Mouse (Mus musculus) megakaryocyte, adult 5-6 weeks (primary cell): Measurements from ENCODE around the gene Poc1b. TPM values are rescaled to one million over a fixed set of nuclear protein-coding genes. Genes with fewer than 3 reads are reported as not detected.
A peak's percentile ranks its signal among the peaks of the same experiment; 100 is the strongest.
"Not testable (repeated sequence)": the region's sequence is repeated elsewhere in the genome, so short reads cannot be mapped to it uniquely, and the experiment has no call there.

ENCODE experiments used
- ATAC-seq: 2 replicates; pipeline ENCODE4 v1.8.0; 2016; ENCODE audit warnings: mild to moderate bottlenecking, inconsistent platforms; ENCODE audit not compliant: poor library complexity, severe bottlenecking
- total RNA-seq, 2 experiments: library from RNA; stranded (forward) in 1 of 2; stranded (reverse) in 1 of 2; fragments of 153-499, 151-499 nt in 1 of 2; fragments of 221-1000, 200-1000 nt in 1 of 2; gene quantifications; 2 replicates each; pipeline versions ENCODE4 v1.2.3 to v1.2.4; 2015 to 2017

Gene Poc1b
- total RNA-seq, 2 experiments from 2014 or later: 9.1 to 18.5 TPM

GRCm38 (mm10) chr10:99216570-99216969 lies 109.7 kb downstream of the Poc1b start:
- ATAC-seq: not testable (repeated sequence)

GRCm38 (mm10) chr10:99221540-99221939 lies 114.7 kb downstream of the Poc1b start:
- no peak for ATAC-seq

- ATAC-seq: no peak
These were observed 115.9 kb downstream of the Poc1b start for GRCm38 (mm10) chr10:99222726-99223125.

GRCm38 (mm10) chr10:99224218-99224617 lies 117.4 kb downstream of the Poc1b start:
- ATAC-seq: no peak

- ATAC-seq: no peak
These were observed 119.9 kb downstream of the Poc1b start for GRCm38 (mm10) chr10:99226782-99227181.

GRCm38 (mm10) chr10:99227968-99228864 lies 121.4 kb downstream of the Poc1b start:
- ATAC-seq: peak; percentile 46

GRCm38 (mm10) chr10:99229031-99229684 lies 122.3 kb downstream of the Poc1b start:
- ATAC-seq: no peak

- peak; percentile 90 for ATAC-seq
These were observed 125.8 kb downstream of the Poc1b start for GRCm38 (mm10) chr10:99232518-99233227.

- ATAC-seq: no peak
These were observed 127.5 kb downstream of the Poc1b start for GRCm38 (mm10) chr10:99234336-99234735.

GRCm38 (mm10) chr10:99235081-99235480 lies 128.2 kb downstream of the Poc1b start:
- ATAC-seq: no peak

GRCm38 (mm10) chr10:99237205-99237832 lies 130.5 kb downstream of the Poc1b start:
- ATAC-seq: no peak

- ATAC-seq: no peak
These were observed 131.7 kb downstream of the Poc1b start for GRCm38 (mm10) chr10:99238537-99238936.

- ATAC-seq: peak; percentile 14
These were observed 134.5 kb downstream of the Poc1b start for GRCm38 (mm10) chr10:99241284-99241828.

GRCm38 (mm10) chr10:99241829-99242711 lies 135.2 kb downstream of the Poc1b start:
- ATAC-seq: peak; percentile 85

GRCm38 (mm10) chr10:99242721-99243120 lies 135.9 kb downstream of the Poc1b start:
- ATAC-seq: no peak

GRCm38 (mm10) chr10:99243907-99244489 lies 137.2 kb downstream of the Poc1b start:
- no peak for ATAC-seq

GRCm38 (mm10) chr10:99244655-99245260 lies 137.9 kb downstream of the Poc1b start:
- ATAC-seq: no peak

GRCm38 (mm10) chr10:99246797-99247508 lies 140.1 kb downstream of the Poc1b start:
- peak; percentile 75 for ATAC-seq
